Mouse (Mus musculus): ENCODE results near the gene Cd40lg. TPM values are rescaled to one million over a fixed set of nuclear protein-coding genes. Genes with fewer than 3 reads are reported as not detected.

The Cd40lg gene
- polyA plus RNA-seq (2012; rRNA removed) = not detected in 2 replicates

GRCm38 (mm10) chrX:57211876-57212275 is at the start of gene Cd40lg:
TSS of gene Cd40lg (plus strand) at chrX:57212143.

Other genes with a start within 250 kb of the Cd40lg start
- gene Brs3, start 169.1 kb upstream of the Cd40lg start, polyA plus RNA-seq (2012; rRNA removed) = not detected in 2 replicates
- gene Htatsf1, start 158.6 kb upstream of the Cd40lg start, polyA plus RNA-seq (2012; rRNA removed) = 52.3 and 113 TPM in 2 replicates
- gene Vgll1, start 124.0 kb upstream of the Cd40lg start, polyA plus RNA-seq (2012; rRNA removed) = 0.06 and 0.09 TPM in 2 replicates
- gene Arhgef6, start 126.6 kb downstream of the Cd40lg start, polyA plus RNA-seq (2012; rRNA removed) = 7.3 and 9.2 TPM in 2 replicates
- 239 and 240 TPM in 2 replicates for gene Rbmx, start 180.9 kb downstream of the Cd40lg start, polyA plus RNA-seq (2012; rRNA removed)
- gene Gm364, start 197.0 kb downstream of the Cd40lg start, polyA plus RNA-seq (2012; rRNA removed) = not detected in 2 replicates

Measured in central nervous system, embryonic 11.5 days (tissue).